Mouse (Mus musculus) testis, adult 2 months (tissue): ENCODE measurements around the gene Rtn4r.

ENCODE experiments used
- CTCF ChIP-seq: fragments of 200-500 bp; IDR thresholded peaks from 2 replicates; pipeline ENCODE4 v1.5.1; 2012; ENCODE audit warnings: low read depth, mild to moderate bottlenecking, inconsistent platforms, low read length, moderate library complexity; ENCODE audit not compliant: control insufficient read depth, insufficient read depth, insufficient replicate concordance
- POLR2A ChIP-seq: fragments of 200-500 bp; IDR thresholded peaks from 2 replicates; pipeline ENCODE4 v1.6.1; 2012; ENCODE audit warnings: low read depth, mild to moderate bottlenecking, inconsistent platforms, low read length, moderate library complexity; ENCODE audit not compliant: control insufficient read depth

GRCm38 (mm10) chr16:18185715-18186449, 58.4 kb downstream of the Rtn4r start:
- TF ChIP-seq CTCF = no peak
- TF ChIP-seq POLR2A = no peak
